Comparison of ENCODE assay signal across 18 mouse cellular contexts in genomic region chr15:83638196-83638899, GRCm38 (mm10). TPM values are rescaled to one million over a fixed set of nuclear protein-coding genes. Genes with fewer than 3 reads are reported as not detected.
DNase-seq lines count a peak whose midpoint lies in the region; ATAC-seq lines count a peak whose summit lies in the region.
"Had no signal": no experiment of that assay in that cellular context is flagged by ENCODE, and none has a peak within 500 bp of the region (broad histone marks: within the 10 kb centered on the region; RNA-seq: fewer than 3 reads in every experiment).

No protein-coding gene starts in this region.

- peak; percentile 30 for DNase-seq in gastrocnemius, postnatal 25 days
- no peak for DNase-seq in gastrocnemius, postnatal 10 days
- DNase-seq in neural tube, embryonic 10.5 days (ENCODE audit: extremely low spot score, low spot score) = peak; percentile 40
- DNase-seq in embryo, embryonic 10 days (ENCODE audit: low spot score) = peak; percentile 37
- DNase-seq in layer of hippocampus, adult 18-20 months (ENCODE audit: low spot score in 2 of 2) = no peak
- no peak for DNase-seq in cerebellum, adult 18-20 months
- DNase-seq: cerebellum, adult 2 months; midbrain, embryonic 14.5 days; spleen, adult 18-20 months had no signal

- no peak overlapping the region for H3K4me2 ChIP-seq in neural tube, embryonic 15.5 days
- no peak overlapping the region for H3K4me2 ChIP-seq in limb, embryonic 12.5 days
- H3K4me2 ChIP-seq: forebrain, embryonic 12.5 days; hindbrain, embryonic 13.5 days; limb, embryonic 15.5 days; stomach, embryonic 15.5 days had no signal

- no peak overlapping the region for H3K4me3 ChIP-seq in neural tube, embryonic 15.5 days (replicated peaks)
- H3K4me3 ChIP-seq in limb, embryonic 12.5 days (replicated peaks) = no peak overlapping the region
- H3K4me3 ChIP-seq: forebrain, embryonic 12.5 days; hindbrain, embryonic 13.5 days; layer of hippocampus, adult 2 months; left cerebral cortex, adult 2 months; limb, embryonic 15.5 days; stomach, embryonic 15.5 days had no signal

- H3K9ac ChIP-seq in neural tube, embryonic 15.5 days (replicated peaks) = no peak overlapping the region
- no peak overlapping the region for H3K9ac ChIP-seq in limb, embryonic 12.5 days (replicated peaks)
- H3K9ac ChIP-seq: forebrain, embryonic 12.5 days; hindbrain, embryonic 13.5 days; limb, embryonic 15.5 days; stomach, embryonic 15.5 days had no signal

- H3K9me3 ChIP-seq in neural tube, embryonic 15.5 days (replicated peaks) = no peaks in the 10 kb centered on the region
- H3K9me3 ChIP-seq in limb, embryonic 12.5 days = no peaks in the 10 kb centered on the region
- H3K9me3 ChIP-seq: forebrain, embryonic 12.5 days; hindbrain, embryonic 13.5 days; limb, embryonic 15.5 days; stomach, embryonic 15.5 days had no signal

- no peaks in the 10 kb centered on the region for H3K4me1 ChIP-seq in neural tube, embryonic 15.5 days
- H3K4me1 ChIP-seq in limb, embryonic 12.5 days (replicated peaks) = peaks cover 42% of the 10 kb centered on the region

- 81% methylated on average over 20 of the region's 20 CpGs for WGBS in neural tube, embryonic 15.5 days
- 51% methylated on average over 20 of the region's 20 CpGs for WGBS in limb, embryonic 12.5 days

- ATAC-seq in neural tube, embryonic 15.5 days (ENCODE audit: low FRiP score) = no peak
- no peak for ATAC-seq in limb, embryonic 12.5 days (ENCODE audit: insufficient number of reproducible peaks, insufficient read depth, low FRiP score, low TSS enrichment, low read depth)
- ATAC-seq: Patski had no signal

- H3K27ac ChIP-seq in neural tube, embryonic 15.5 days (replicated peaks) = no peak overlapping the region
- peak overlapping the region; percentile 45; the same call in 1 of the 2 replicates for H3K27ac ChIP-seq in limb, embryonic 12.5 days
- H3K27ac ChIP-seq: forebrain, embryonic 12.5 days; hindbrain, embryonic 13.5 days; layer of hippocampus, adult 2 months; left cerebral cortex, adult 2 months; limb, embryonic 15.5 days; stomach, embryonic 15.5 days had no signal

- no peaks in the 10 kb centered on the region for H3K36me3 ChIP-seq in neural tube, embryonic 15.5 days
- H3K36me3 ChIP-seq in limb, embryonic 12.5 days = peaks cover 12% of the 10 kb centered on the region; the same call in 1 of the 2 replicates
- H3K36me3 ChIP-seq: forebrain, embryonic 12.5 days; limb, embryonic 15.5 days; stomach, embryonic 15.5 days had no signal

- no peaks in the 10 kb centered on the region for H3K27me3 ChIP-seq in neural tube, embryonic 15.5 days (replicated peaks)
- H3K27me3 ChIP-seq in limb, embryonic 12.5 days = 0 out of 2 replicates have a peak, but pooled peaks cover 2% of the 10 kb centered on the region
- H3K27me3 ChIP-seq: forebrain, embryonic 12.5 days; hindbrain, embryonic 13.5 days; stomach, embryonic 15.5 days had no signal

RNA-seq across cellular contexts. Expression of gene Ttll12, which starts 43.4 kb away (rescaled TPM):
- 1 to 10 TPM; 4.2 to 4.9 TPM for total RNA-seq in gastrocnemius, postnatal 25 days (2021)
- total RNA-seq in gastrocnemius, postnatal 10 days (2021) = 10 to 100 TPM in 1 of 2 experiments, 1 to 10 TPM in 1; 9.4 to 13.0 TPM
- 37.3 and 42.0 TPM in 2 replicates for polyA plus RNA-seq in neural tube, embryonic 15.5 days (2015; fragmentation: Nextera tagmentation; extraction: Ambion mirVana)
- 44.7 and 46.0 TPM in 2 replicates for polyA plus RNA-seq in limb, embryonic 12.5 days (2016; fragmentation: Nextera tagmentation; extraction: Ambion mirVana)
- 10 to 100 TPM; 11.7 to 12.1 TPM for total RNA-seq in layer of hippocampus, adult 18-20 months (2021)

Comparison
In these comparisons a context has a peak if more than half of its experiments do, and no peak if none do; other contexts are left out.
1. DNase-seq: peak in gastrocnemius, postnatal 25 days (single experiment), neural tube, embryonic 10.5 days (single experiment) and embryo, embryonic 10 days (single experiment); none in gastrocnemius, postnatal 10 days (single experiment), layer of hippocampus, adult 18-20 months (0 of 2) and cerebellum, adult 18-20 months (0 of 2).